Mouse (Mus musculus) cerebellum, adult 9-10 months (tissue): ENCODE results near the gene Fbxo11.
A peak's percentile ranks its signal among the peaks of the same experiment; 100 is the strongest.
"Not testable (repeated sequence)": the region's sequence is repeated elsewhere in the genome, so short reads cannot be mapped to it uniquely, and the experiment has no call there.

Experiments
- DNase-seq: peaks from one replicate; pipeline ENCODE4 v3.0.0; 2022

Gene Fbxo11

DNA sequence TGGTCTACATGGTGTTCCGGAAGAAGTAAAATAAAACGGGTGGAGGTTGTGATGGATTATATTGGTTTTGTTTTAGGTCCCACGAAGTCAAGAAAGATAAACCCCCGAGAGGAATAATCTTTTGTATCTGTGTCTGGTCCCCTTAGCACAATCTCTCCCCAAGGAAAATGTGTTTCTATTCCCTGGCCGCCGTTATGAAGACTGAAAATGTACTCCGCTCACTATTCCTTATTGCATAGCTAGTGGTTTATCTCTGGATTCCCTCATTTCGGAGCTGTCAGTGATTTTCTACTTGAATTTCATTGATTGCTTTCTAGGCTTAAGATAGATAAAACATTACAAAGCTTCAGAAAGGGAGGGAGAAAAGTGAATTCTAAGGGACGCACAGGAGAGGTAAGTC, 1.7 kb upstream of the Fbxo11 start:
- DNase-seq: no peak

DNA sequence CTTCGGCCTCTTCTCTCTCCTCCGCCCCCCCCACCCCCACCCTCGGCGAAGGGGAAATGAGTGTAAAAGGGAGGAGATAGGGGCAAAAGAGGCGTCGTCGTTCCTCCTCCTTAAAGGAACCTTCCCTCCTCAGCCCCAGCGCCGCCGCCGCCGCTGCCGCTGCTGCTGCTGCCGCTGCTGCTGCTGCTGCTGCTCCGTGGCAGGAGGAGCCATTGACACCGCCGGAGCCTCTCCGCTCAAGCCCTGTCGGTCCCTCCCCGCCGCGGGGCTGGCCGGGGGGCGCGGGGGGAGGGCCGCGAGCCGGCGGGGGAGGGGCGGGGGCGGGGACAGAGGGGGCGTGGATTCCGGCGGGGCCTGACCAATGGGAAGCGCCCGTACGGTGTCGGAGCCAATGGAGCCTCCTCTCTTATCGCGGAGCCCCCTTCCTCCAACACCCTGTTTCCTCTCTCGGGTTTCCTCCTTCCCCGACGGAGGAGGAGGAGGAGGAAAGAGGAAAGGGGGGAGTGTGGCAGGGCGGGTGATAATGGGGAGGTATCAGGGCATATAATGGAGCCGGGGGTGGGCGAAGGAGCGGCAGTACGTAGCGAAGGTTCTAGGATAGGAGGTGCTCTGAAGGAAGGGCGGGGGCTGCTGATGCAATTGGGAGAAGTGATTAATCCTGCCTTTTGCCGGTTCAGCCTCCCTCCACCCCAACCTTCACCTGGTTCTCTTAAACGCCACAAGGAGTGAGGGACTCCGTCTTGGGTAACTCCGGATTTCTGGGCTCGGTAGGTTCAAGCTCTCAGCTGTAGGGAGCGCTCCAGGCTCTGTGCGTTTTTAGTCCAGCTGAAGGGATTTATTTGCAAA, 933 bp upstream of the Fbxo11 start:
- peak; percentile 94 for DNase-seq

DNA sequence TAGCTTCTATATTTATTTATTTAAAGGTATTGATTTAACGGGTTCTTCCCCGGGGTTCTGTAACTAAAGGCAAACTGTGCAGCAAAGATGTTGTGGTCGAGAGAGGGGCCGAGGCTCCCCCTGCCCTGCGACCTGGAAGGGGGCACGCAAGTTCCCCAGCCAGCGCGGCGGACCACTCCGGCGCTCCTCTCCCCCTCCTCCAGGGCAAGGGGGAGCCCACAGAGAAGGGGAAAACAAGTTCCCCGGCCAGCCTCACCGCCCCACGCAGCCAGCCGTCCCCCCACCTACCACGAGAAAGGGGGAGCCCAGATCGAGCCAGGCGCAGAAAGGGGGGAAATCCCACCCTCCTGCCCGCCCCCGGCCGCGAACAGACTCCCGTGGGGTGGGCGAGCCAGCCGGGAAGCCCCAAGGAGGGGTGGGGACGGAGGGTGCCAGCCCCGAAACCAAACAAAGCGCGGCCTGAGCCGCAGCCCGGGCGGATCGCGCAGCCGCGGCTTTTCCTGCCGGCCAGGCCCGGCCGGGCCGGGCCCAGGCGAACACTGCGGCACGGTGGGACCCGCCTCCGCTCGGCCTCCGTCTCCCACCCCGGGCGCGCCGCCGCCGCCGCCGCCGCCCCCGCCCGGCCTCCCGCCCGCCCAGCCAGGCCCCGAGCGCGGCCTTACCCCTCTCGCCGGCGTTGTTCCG, 602 bp downstream of the Fbxo11 start:
- DNase-seq: peak; percentile 67

DNA sequence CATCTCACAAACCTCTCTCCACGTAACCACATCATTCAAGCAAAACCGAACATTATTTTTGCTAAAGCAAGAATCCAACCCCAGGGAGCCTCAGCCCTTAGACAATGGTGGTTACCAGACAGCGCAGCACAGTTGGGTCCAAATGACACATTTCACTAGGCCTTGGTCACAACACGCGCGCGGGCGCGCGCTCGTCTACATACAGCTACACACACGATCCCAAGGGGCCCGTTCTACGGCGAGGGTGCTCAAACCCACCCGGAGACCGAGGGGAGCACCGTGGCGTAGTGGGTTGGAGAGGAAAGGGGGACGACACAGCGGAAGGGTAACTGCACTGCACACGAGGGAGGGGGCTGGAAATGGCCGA, 1.1 kb downstream of the Fbxo11 start:
- peak; percentile 74 for DNase-seq

DNA sequence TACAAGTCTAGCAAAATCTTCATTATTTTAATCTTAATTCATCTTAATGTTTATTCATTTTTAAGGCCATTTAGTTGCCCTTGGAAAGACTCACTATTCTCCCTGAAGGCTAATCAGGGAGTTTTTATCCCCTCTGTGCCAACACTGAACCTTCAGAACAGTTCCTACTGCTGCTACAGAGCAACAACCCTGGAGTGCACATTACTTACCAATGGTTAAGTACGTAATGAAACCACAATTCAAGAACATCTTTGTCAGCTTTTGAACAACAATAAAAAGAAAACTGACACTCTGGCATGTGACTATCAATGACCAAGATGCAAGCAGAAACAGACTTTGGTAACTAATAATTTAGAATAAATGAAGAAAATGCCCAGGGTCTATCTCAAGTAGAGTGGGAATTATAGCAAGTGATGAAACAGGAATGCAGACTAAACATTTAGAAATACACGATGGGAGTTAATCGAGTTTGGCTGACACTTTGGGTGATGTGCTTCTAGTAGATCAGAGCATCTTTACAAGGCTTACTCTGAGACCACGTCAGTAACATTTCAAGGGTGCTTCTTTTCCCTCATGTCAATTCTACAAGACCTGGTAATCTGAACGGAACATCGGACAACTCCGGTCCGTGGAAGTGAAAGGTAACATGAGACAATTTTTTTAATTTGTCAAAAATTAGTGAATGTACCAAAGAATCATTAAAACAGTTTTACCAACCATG, 2.1 kb downstream of the Fbxo11 start:
- no peak for DNase-seq

DNA sequence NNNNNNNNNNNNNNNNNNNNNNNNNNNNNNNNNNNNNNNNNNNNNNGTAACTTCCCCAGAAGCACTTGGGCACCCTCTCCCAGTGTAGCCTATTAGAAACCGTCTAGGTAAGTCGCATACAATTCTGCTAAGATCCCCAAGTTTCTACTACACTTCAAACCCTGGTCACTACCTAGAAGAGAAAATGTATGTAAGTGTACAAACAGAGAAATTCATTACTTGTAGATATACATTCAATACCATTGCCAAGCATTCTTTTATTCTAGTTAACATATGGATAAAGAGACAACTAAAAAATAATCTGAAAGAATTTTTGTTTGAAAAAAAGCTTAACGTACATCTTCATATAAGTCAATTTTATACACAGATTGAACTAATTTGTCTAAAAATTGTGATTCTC, 3.1 kb downstream of the Fbxo11 start:
- DNase-seq: no peak

DNA sequence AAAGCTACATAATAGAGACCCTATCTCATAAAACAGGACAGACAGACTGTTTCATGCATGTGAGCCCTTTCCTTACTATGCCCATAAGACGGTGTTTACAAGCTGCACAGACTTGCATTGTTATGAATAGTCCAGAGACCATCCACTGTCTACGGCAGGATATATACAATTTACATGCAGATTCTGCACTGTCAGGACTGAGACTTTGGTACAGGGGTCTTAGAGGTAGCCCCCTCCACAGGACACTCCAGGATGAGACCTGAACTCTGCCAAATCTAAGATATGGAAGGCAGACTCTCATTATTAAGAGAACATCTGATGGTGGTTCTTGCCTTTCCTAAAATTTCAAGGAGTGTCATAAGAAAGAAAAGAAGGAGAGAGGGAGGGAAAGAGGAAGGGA, 6.8 kb downstream of the Fbxo11 start:
- no peak for DNase-seq

DNA sequence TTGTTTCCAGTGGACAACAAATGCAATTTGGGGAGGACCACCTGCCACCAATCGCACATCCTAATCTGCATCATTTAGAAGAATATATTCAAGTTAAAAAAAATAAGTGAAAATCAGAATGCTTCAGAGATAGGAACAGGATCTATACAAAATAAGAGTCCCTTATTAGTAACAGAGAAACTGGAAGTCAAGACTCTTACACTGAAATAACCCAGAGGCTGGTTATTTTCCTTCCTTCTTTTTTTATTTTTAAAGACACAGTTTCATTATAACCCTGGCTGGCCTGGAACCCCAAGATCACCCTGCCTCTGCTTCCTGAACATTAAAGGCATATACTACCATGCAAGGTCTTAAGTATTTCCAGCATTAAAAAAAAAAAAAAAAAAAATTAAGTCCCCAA, 7.2 kb downstream of the Fbxo11 start:
- DNase-seq: no peak

DNA sequence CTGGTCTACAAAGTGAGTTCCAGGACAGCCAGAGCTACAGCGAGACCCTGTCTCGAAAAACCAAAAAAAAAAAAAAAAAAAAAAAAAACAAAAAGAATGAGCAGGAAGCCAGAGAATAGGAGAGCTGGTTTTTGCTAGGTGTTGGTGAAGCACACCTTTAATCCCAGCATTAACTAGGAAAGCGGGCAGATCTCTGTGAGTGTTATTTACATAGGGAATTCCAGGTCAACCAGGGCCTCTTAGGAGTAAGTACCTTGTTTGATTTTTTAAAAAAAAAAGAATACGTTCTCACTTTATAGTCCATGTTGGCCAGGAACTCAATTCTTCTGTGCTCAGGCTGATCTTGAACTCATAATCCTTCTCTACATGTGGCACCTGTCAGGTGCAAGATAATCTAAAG, 13.4 kb downstream of the Fbxo11 start:
- DNase-seq: no peak

DNA sequence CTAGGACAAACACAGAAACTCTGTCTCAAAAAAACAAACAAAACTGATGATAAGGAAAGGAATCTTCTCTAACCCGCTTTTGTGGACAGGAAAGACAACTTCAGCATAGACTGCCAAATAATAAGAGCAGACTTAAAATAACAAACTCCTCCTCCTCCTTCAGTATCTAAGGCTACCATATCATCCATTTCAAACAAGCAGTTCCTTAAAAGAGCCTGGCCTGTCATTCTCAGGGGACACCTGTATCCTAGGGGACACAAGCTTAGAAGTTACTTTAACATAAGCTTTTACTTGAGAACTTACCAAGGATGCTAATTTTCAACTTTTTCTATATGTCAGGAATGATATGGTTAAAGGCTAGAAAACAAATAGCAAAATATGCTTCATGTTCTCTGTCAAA, 14.2 kb downstream of the Fbxo11 start:
- no peak for DNase-seq

DNA sequence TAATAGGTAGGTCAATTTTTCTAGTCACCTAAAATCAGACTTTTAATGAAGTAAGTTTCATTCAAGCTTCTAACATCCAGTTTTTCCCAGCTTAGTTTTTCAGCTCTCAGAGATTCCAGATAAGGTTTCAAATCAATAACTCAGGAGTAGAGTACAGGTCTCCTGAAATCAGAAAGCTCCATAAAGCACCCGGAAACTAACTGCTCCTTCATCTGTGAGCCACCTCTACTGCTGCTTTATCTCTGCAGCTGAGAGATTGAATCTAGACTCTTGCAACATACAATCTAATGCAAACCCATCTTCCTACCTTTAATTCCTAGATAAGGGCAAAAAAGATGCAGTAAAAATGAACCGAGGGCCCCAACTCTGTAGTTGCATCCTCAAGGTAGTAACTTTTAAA, 14.8 kb downstream of the Fbxo11 start:
- no peak for DNase-seq

DNA sequence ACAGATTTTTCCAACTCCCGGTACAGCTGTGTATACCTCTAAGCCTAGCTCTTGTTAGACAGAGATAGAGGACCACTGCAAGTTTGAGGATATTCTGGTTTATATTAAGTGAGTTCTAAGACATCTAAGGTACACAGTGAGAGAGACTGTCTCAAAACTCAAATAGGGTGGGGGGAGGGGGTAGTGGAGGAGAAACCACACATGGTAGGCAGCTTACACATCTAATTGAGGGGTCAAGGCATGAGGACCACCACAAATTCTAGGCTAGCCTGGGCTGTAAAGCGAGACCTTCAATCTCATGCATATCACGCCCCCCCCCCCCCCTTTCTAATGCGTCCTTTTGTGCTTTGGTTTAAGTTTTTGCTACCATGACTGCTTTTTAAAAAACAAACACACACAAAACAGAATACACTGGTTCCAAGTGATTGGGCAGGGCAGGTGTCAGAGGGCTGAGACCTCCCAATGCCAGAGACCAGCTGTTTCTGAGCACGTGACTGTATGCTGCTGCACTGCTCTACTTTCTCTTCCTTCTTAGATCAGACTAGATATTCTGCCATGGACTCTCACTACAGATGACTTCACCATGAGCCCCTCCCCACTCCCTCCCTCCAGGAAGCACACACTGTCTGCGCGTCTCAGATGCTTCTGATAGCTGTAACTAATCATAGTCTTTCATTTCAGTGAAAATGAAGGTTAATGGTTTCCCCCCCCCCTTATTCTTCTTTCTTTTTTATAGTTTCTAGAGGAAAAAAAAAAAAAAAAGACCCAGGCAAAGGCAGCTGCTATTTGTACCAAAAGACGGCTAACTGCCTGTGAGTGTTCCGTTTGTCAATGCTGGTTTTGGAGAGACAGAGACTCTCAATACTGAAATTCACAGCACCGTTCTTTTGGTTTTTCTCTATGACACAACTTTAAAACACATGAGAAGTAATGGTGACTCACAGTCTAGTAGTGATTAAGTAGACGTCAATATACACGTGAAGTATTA, 22.7 kb downstream of the Fbxo11 start:
- no peak for DNase-seq

DNA sequence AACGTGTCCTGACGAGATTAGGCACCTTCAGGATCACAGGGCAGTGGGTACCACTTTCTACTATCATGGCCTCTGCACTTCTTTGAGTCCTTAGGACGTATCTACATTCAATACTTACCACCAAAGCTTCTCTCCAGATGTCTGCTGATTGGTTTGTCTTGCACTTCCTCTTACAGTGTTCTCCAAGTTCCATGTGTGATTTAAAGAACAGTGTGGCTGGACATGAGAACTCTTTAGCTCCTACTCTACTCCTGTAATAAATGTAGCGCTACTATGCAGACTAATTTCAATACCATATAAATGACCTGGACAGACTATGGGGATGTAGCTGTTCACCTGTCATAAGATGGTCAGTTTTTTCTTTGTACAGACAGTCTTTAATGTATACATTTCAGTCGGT, 24.3 kb downstream of the Fbxo11 start:
- no peak for DNase-seq

DNA sequence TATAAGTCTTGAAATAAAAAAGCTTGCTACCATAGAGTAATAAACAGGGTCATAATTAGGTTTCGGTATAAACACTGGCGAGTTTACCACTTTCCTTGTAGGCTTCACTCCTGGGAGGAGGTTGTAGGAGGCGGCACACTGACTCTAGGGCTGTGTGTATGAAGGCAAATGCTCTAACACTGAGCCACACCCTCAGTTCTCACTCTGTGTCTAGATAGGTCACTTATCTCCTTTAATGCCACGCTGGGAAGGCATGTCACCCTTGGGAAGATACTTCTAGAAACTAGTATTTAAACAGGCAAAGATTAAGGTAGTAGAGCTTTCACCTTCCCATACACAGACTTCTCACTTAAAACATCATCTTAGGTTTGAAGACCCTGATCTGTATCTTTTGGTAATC, 30.7 kb downstream of the Fbxo11 start:
- DNase-seq: no peak

DNA sequence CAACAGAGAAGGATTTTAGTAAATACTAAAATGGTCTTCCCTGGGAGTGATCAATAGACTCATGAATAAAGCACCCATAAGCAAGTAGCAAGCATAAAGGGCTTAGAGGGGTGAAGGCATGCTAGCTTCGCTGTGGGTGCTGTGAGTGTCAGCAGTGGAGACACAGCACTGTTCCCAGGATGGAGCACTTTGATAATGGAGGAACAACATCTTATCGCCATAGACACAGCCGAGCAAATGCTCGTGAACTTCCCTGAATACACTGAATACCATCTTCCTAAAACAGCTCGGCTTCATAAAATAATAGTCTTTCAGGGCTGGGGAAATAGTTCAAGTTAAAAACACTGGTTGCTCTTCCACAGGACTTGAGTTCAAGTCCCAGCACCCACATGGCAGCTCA, 33.3 kb downstream of the Fbxo11 start:
- DNase-seq: no peak

DNA sequence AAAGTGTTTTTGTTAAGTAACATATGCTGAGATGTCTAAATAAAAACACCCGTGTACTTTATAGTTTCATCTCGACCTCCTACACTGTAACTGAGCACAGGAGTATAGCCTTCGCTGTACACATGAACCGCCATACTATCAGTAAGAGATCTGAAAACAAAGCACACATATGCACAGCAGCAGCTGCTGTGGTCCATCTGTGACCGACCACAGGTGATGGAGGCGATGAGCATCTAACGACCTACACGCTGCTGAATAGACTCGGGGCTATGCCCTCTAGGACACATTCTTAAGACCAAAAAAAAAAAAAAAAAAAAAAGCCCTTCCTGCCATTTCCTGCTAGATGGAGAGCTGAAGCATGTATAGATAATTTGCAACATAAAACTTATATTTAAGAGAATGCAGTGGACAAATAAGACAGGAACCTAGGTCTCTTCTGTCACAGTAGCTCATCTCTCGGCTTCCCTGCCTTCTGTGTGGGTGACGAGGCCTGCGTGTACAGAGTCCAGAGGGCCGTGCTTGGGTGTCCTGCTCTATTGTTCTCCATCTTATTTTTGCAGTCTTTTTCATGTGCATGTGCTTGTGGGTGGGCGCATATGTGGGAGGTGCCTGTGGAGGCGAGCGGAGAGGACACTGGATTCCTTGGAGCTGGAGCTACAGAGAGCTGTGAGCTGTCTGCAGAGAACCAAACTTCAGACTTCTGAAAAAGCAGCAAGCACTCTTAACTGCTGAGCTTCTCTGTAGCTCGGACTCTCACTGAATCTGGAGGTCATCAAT, 35.7 kb downstream of the Fbxo11 start:
- no peak for DNase-seq

DNA sequence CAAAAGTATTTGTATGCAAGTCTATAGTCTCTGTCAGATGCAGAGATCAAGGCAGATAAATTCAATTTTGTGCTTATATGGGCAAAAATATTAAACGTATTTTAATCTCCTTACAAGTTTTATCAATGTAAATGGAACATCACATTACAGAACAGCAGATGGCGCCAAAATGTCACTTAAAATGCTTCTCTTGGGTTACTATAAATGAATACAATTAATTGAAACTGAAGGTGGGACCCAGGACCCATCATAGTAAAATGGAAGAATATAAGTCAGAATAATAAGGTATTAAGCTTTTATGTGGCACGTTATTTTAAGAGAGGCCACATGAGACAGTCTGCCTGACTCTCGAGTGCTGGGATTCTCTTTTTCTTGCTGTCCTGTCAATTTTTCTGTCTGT, 39.9 kb downstream of the Fbxo11 start:
- DNase-seq: peak; percentile 80

DNA sequence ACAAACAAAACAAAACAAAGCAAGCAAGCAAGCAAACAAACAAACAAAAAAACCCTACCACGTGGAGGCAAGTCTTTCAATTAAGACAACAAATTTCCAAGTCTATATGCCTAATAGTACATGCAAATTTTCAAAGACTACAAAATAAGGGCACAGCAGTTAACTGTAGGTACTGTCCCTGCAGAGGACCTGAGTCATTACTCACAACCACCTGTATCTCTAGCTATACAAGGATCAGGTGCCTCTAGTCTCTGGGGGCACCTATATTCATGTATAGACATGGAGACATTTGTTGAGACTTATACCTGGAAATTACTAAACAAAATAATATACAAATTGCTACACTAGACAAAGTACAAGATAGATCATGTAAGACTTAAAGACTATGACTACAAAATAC, 41.2 kb downstream of the Fbxo11 start:
- no peak for DNase-seq

DNA sequence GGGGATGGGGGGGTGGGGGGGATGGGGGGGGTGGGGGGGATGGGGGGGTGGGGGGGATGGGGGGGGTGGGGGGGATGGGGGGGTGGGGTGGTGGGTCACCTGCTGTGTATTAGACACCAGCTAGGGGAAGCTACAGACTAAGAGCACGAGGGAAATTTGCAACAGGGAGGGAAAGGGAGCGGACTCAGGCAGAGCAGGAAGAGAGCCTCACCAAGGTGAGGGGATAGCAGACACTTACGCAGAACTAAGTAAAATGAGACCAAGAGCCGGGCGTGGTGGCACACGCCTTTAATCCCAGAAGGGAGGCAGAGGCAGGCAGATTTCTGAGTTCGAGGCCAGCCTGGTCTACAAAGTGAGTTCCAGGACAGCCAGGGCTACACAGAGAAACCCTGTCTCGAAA, 49.1 kb downstream of the Fbxo11 start:
- DNase-seq: not testable (repeated sequence)

DNA sequence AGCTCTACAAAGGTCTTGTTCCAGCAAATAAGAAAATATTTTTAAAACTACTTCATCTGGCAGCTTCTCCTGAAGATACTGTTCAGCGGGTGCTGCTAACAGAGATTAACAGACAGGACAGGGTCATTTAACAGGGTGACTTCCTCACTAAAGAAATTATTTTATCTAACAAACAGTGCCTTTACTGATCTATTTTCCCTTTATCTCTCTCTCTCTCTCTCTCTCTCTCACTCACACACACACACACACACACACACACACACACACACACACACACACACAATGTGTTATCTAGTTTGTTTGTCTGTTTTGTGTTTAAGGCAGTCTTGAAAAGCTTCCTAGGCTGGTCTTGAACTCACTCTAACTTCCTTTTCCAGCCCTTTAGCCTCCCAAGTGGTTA, 50.6 kb downstream of the Fbxo11 start:
- no peak for DNase-seq

DNA sequence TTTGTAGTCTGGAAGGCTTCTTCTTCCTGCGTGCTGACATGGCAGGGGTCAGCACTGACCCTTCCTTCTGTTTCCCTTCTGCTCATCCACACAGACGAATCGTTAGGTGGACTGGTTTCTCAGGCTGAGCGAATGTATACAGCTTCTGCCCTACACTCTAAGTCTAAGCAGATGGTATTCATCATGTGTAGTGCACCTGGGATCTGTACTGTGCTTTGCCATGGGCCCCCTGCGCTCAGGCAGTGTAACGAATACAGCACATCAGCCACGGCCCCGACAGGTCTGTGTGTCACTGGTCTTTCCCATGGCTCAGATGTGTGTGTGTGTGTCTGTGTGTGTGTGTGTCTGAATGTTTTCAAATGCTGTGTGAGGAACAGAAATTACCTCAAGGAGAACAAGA, 58.1 kb downstream of the Fbxo11 start:
- no peak for DNase-seq

DNA sequence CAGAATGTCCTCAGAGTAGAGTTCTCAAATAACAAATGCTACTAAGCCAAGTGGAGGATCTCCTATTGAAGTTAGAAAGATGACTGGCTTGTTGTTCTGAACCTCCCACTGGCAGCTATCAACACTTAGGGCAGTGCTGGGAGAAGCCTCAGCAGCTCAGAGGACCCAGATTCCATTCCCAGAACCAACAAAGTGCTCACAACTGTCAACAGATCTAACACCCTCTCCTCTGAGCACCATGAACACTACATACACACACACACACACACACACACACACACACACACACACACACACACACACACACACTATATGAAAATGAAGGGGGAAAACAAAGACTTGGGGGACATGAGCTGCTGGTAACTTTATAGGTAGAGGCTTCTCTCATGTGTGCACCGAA, 60.2 kb downstream of the Fbxo11 start:
- DNase-seq: no peak
